Mouse (Mus musculus) WW6 (cell line): ENCODE measurements around the gene Casc3.
A peak's percentile ranks its signal among the peaks of the same experiment; 100 is the strongest.
"Not testable (repeated sequence)": the region's sequence is repeated elsewhere in the genome, so short reads cannot be mapped to it uniquely, and the experiment has no call there.

Source experiments
- DNase-seq: peaks from one replicate; pipeline ENCODE4 v3.0.0-alpha.2; 2013; ENCODE audit warnings: low read depth, low spot score

The Casc3 gene

GRCm38 (mm10) chr11:98789824-98790223 is 14.9 kb upstream of the Casc3 start:
- DNase-seq = no peak

DNA sequence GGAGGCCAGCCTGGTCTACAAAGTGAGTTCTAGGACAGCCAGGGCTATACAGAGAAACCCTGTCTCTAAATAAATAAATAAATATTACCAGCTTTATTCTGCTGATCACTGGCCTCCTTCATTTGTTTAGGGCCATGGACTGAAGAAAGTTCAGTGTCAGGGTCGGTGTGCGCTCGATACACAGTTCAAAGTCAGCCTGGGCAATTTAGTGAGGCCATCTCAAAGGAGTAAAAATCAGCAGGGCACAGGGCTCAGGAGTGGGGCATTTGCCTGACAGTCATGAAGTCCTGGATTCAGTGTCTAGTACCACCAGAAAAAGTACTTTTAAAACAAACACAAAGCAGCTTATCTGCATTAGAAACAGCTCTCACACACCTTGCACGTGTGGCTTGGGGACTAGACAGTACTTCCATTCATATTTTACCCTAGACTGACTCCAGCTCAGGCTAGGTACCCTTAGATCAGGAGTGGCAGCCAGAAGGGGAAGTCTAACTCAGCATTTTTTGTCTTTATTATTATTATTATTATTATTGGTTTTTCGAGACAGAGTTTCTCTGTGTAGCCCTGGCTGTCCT is 14.0 kb upstream of the Casc3 start:
- DNase-seq = no peak

DNA sequence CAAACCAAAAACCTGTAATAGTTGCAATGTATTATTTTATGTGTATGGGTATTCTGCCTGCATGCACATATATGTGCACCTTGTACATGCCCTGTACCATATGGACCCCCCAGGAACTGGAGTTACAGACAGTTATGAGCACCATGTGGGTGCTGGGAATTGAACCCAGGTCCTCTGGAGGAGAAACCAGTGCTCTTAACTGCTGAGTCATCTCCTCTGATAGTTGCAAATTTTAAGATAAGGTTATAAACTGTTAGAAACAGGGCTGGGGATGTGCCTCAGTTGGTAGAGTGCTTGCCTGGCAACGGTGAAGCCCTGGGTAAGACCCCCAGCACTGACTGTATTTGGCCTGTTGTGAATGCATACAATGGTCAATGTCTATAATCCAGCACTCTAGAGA is 13.3 kb upstream of the Casc3 start:
- no peak for DNase-seq

GRCm38 (mm10) chr11:98792081-98792480 is 12.6 kb upstream of the Casc3 start:
- no peak for DNase-seq

GRCm38 (mm10) chr11:98794469-98795014 is 10.2 kb upstream of the Casc3 start:
- DNase-seq = no peak

GRCm38 (mm10) chr11:98795015-98795713 is 9.5 kb upstream of the Casc3 start, which contains the start of gene Msl1:
Msl1 (plus strand) TSS chr11:98795516.
- DNase-seq = no peak

DNA sequence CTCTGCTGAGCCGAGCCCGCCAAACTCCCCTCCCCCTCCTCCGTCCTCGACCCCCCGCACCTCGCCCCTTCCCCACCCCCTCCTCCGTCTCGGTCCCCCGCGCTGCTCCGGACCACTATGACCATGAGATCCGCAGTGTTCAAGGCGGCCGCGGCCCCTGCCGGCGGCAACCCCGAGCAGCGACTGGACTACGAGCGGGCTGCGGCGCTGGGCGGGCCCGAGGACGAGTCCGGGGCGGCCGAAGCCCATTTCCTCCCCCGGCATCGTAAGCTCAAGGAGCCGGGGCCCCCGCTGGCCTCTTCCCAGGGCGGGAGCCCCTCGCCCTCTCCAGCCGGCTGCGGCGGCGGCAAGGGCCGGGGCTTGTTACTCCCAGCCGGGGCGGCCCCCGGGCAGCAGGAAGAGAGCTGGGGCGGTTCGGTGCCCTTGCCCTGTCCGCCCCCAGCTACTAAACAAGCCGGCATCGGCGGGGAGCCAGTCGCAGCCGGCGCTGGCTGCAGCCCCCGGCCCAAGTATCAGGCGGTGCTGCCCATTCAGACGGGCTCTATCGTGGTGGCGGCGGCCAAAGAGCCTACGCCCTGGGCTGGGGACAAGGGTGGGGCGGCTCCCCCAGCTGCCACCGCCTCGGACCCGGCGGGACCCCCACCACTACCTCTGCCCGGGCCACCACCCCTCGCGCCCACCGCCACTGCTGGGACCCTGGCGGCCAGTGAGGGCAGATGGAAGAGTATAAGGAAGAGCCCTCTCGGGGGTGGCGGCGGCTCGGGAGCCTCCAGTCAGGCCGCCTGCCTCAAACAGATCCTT is 8.8 kb upstream of the Casc3 start:
- DNase-seq = no peak

GRCm38 (mm10) chr11:98796515-98797216 is 8.0 kb upstream of the Casc3 start:
- DNase-seq = no peak

DNA sequence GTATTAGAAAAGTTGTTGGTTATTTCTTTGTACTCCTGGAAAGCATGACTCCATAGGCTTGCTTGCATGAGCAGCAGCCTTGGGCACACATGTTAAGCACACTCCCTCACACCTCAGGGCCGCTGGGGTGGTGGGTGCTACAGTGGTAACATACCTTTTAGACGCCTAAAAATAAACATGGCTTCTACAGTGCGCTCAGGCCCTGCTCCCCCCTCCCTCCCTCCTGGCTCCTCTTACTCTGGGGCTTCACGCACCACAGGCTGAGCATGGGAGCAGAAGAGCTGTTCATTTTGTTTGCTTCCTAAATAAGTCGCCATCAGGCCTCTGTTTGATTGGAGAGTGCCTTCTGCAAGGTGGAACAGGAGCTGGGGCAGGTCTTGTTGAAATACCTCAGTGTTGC is 7.4 kb upstream of the Casc3 start:
- no peak for DNase-seq

DNA sequence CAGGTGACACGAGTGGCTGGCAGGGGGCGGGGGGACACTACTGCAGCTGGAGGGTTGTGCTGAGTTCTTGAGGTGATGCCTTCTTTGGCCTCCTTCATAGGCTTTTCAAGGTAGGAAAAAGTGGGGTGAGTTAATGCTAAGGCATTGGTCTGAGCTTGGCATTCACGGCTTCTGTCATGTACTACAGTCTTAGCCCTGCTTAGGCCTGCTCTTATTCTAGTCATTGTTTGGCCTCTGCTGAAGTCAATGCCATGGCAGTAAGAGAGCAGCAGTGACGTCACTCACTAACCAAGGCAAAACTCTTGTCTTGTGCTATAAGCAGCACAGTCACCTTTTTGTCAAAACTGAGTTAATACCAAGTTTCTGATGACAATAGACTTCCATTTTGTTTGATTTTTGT is 6.8 kb upstream of the Casc3 start:
- no peak for DNase-seq

- no peak for DNase-seq
These were observed 3.7 kb downstream of the Casc3 start for GRCm38 (mm10) chr11:98808417-98808816.

DNA sequence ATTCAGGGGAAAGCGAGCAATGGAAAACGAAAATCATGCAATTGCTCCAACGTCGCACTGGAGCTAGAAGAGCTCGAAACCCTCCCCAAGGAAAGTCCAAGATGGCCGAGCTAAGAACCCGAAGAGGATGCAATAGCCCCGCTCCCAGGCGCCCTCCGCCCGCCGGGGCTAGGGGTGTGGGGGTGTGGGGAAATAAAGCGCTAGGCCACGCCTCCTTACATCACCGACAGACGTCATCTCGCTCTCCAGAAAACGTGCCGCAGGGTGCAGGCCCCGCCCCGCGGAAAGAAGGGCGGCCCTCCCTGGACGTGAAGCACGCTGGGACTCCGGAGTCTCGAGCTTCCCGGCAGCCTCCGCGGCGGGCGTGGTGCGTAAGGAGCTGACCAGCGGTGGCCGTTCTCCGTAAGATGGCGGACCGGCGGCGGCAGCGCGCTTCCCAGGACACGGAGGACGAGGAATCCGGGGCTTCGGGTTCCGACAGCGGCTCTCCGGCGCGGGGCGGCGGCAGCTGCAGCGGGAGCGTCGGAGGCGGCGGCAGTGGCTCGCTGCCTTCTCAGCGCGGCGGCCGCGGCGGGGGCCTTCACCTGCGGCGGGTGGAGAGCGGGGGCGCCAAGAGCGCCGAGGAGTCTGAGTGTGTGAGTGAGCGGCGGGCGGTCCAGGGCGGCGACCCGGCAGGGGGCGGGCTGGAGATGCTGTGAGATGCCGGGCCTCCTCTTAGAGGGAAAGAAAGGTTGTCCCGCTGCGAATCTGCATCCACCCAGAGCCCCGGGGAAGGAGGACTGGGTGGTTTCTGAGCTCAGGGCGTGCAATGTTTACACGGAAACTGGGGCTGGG is 5.0 kb downstream of the Casc3 start:
- peak; percentile 100 for DNase-seq

DNA sequence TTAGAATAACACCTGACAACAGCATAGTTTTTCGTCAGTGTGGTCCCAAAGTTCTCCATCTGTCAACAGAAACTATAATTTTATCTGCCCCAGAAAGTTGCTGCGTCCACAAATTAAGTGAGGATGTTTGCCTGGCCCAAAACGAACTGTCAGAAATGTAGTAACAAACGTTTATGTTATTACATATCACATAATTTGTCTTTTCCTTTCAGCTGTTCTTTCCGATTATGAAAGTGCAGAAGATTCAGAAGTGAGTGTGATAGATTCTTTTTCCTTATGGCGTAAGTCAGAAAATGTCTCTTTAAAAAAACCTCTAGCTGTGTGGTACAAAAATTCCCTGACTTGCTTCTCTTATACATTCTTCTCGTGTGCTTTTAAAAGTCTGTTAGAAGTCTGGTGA is 6.0 kb downstream of the Casc3 start:
- no peak for DNase-seq

DNA sequence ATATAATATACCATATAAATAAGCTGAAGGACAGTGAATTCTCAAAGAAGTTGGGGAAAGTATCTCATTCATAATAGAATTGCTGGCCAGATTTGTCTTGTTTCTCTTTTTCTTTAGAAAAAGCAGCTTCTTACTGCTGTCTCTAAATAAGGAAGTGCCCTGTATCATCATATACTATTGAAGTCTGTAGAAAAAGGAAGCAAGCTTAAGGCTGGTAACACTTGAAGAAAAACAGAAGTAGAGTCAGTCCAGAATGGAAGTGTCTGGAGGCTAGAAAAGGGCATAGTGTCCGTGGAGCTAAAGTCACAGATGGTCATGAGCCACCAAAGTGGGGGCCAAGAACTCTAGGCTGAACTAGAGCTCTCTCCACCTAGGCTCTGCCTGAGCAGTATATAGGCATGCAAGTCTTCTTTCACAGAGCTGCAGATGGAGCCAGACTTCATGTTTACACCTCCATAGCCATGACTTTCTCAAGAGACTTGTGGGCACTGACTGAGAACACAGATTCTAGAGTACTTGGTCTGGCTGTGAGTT is 12.1 kb downstream of the Casc3 start:
- no peak for DNase-seq

- DNase-seq = no peak
These were observed 16.3 kb downstream of the Casc3 start for GRCm38 (mm10) chr11:98820968-98821367.

DNA sequence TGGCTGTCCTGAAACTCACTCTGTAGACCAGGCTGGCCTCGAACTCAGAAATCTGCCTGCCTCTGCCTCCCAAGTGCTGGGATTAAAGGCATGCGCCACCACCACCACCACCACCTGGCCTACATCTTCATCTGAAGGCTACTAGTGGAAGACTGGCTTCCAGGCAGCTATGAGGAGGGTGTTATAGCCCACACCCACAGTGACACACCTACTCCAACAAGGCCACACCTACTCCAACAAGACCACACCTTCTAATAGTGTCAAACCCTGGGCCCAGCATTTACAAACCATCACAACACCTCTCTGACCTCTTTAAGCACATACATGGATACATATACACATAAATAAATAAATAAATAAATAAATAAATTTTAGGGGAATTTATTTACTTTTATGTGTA is 21.4 kb downstream of the Casc3 start:
- DNase-seq = not testable (repeated sequence)

DNA sequence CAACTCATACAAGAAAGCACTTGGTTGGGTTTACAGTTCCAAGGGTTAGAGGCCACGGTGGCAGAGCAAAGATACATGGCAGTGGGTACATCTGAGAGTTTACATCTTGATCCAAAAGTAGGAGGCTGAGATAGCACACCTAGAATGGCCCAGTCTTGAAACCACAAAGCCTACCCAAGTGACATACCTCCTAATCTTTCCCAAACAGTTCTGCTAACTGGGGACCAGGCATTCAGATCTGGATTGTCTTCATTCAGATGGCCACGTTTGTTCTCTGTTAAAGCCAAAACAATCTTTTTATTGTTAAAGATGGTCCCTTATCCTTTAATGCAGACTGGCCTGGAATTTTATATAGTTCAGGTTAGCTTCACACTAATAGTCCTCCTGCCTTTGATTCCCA is 23.2 kb downstream of the Casc3 start:
- no peak for DNase-seq

DNA sequence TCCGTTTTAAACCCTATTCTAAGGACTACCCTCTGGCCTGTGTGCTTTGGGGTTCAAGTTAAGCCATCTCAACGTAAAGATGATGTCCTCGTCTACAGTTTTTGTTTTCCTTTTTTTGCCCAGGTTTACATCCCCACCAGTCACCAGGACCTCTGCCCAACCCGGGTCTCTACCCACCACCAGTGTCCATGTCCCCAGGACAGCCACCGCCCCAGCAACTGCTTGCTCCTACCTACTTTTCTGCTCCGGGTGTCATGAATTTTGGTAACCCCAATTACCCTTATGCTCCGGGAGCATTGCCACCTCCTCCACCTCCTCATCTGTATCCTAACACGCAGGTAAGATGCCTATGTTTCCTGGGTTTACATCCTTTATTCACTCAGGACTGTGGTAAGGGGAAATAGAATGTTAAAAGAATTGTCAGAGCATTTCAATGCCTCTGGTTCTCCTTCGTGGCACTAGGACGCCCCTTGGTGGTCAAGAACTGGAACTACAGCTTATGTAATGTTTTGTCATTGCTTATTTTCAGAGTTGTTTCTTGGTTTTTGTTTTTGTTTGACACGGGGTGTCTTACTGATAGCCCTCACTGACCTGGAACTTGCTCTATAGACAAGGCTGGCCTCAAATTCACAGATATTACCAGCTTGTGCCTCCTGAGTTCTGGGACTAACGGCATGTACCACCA is 24.5 kb downstream of the Casc3 start:
- no peak for DNase-seq

GRCm38 (mm10) chr11:98829875-98830274 is 25.2 kb downstream of the Casc3 start:
- no peak for DNase-seq

DNA sequence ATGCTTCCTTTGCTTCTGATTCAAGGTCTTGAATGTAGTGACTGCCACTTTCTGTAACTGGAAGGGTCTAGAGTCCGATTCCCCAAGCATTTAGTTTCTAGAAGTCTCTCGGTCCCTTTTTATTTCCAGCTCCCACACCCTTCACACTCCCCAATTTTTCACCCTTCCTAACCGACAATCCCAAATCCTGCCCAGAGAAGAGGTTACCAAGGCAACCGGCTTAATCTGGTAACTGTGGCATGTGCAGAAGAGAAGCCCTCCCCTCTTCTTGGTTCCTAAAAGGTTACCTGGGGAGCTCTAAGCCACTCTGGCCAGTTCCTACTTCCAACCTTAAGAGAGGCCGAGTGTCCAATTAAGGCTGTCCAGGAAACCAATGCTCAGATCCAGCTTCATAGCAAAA is 30.6 kb downstream of the Casc3 start:
- no peak for DNase-seq
